Mouse (Mus musculus) heart, postnatal 0 days (tissue): ENCODE results near the gene T2. TPM values are rescaled to one million over a fixed set of nuclear protein-coding genes. Genes with fewer than 3 reads are reported as not detected.
"Not testable (repeated sequence)": the region's sequence is repeated elsewhere in the genome, so short reads cannot be mapped to it uniquely, and the experiment has no call there.

Experiments
- ATAC-seq: fragments of 200-750 bp; cut with Nextera tagmentation; 2 replicates; pipeline ENCODE4 v1.8.0; 2017; ENCODE audit warnings: low read depth, moderate number of reproducible peaks, moderate library complexity; ENCODE audit not compliant: insufficient read depth
- DNase-seq: peaks from one replicate; pipeline ENCODE4 v3.0.0-alpha.2; 2016; ENCODE audit warnings: low spot score
- H3K27ac ChIP-seq: fragments of 300-500 bp; sonication (generic); 2 replicates; pipeline ENCODE4 v1.5.1; 2014; ENCODE audit warnings: low read depth, mild to moderate bottlenecking
- H3K27me3 ChIP-seq: fragments of 300-500 bp; sonication (generic); 2 replicates; pipeline ENCODE4 v1.6.1; 2014; ENCODE audit warnings: low read length, mixed read lengths; ENCODE audit not compliant: control insufficient read depth, insufficient read depth
- H3K36me3 ChIP-seq: fragments of 300-500 bp; sonication (generic); replicated peaks from 2 replicates; pipeline ENCODE4 v1.6.1; 2014; ENCODE audit warnings: low read length, mixed read lengths; ENCODE audit not compliant: control insufficient read depth, insufficient read depth
- H3K4me1 ChIP-seq: fragments of 300-500 bp; sonication (generic); 2 replicates; pipeline ENCODE4 v1.6.1; 2014; ENCODE audit warnings: antibody characterized with exemption; ENCODE audit not compliant: control insufficient read depth, insufficient read depth
- H3K4me2 ChIP-seq: fragments of 300-500 bp; sonication (generic); 2 replicates; pipeline ENCODE4 v1.6.1; 2014; ENCODE audit warnings: low read depth, mild to moderate bottlenecking, low read length, moderate library complexity
- H3K4me3 ChIP-seq: fragments of 300-500 bp; sonication (generic); 2 replicates; pipeline ENCODE4 v1.5.1; 2014; ENCODE audit warnings: low read depth, low read length
- H3K9ac ChIP-seq: fragments of 300-500 bp; sonication (generic); replicated peaks from 2 replicates; pipeline ENCODE4 v1.6.1; 2014; ENCODE audit warnings: low read depth, low read length, mixed read lengths
- H3K9me3 ChIP-seq: fragments of 300-500 bp; sonication (generic); replicated peaks from 2 replicates; pipeline ENCODE4 v1.6.1; 2016; ENCODE audit warnings: low read length; ENCODE audit not compliant: control insufficient read depth
- CTCF ChIP-seq: IDR thresholded peaks from 2 replicates; pipeline ENCODE4 v1.5.1; 2016; ENCODE audit warnings: antibody characterized with exemption, control low read depth, low read depth
- EP300 ChIP-seq: IDR thresholded peaks from 2 replicates; pipeline ENCODE4 v1.6.1; 2016; ENCODE audit warnings: antibody characterized with exemption, low read depth
- WGBS: fragments of 180-500 bp; shearing (Covaris S2); extraction: QIAGEN DNeasy Blood & Tissue Kit; methylation state at CpG from one replicate; pipeline ENCODE4 v1.1.7; 2014; 5-methylcytosine and 5-hydroxymethylcytosine counted together
- polyA plus RNA-seq: library from polyadenylated mRNA; unstranded; fragments of >200 nt; fragmentation: Nextera tagmentation; extraction: Ambion mirVana; gene quantifications from 2 replicates; pipeline ENCODE4 v1.2.1, GENCODE M21; 2015
- total RNA-seq: library from RNA; depleted of rRNA; stranded (reverse); fragments of >200 nt; gene quantifications from 2 replicates; pipeline ENCODE4 v1.2.3, GENCODE M21; 2014; ENCODE audit warnings: low replicate concordance; rRNA removed

The T2 gene
- 0.19 and 2.1 TPM in 2 replicates for total RNA-seq
- 3.7 and 4.0 TPM in 2 replicates for polyA plus RNA-seq

DNA sequence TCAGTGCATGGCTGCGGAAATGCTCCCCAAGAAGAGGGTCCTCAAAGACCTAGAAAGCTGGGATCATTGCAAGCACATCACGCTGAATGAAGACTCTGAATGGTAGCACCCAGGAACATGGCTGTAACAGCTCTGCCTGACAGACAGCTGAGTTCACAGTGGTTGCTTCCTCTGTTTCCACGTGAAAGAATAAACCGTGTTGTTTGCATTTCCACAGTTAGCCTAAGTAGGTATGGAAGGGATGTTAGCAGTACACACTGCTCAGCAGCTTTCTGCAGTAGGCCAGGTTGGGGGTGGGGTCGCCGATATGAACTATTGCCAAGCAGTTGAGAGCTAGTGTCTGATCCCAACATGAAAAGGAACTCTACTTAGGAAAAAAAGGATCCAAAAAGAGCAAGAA is at the start of gene T2:
Gene T2, plus strand, starts transcription at position 301 of the 400 bp plus-strand sequence.
- Histone ChIP-seq H3K4me1 (no peaks in the 10 kb centered on the region), H3K4me3 (no peak within 1 kb of the TSS), H3K9me3 (no peaks in the 10 kb centered on the region), H3K9ac (no peak within 1 kb of the TSS), H3K4me2 (no peak within 1 kb of the TSS), H3K27me3 (0 out of 2 replicates have a peak, but pooled peaks cover 3% of the 10 kb centered on the region), H3K36me3 (no peaks in the 10 kb centered on the region), H3K27ac (no peak within 1 kb of the TSS)
- no peak for ATAC-seq
- TF ChIP-seq CTCF (no peak), EP300 (no peak)
- DNase-seq, result no peak
- 82% methylated on average over 6 of the region's 6 CpGs for whole genome bisulfite sequencing

DNA sequence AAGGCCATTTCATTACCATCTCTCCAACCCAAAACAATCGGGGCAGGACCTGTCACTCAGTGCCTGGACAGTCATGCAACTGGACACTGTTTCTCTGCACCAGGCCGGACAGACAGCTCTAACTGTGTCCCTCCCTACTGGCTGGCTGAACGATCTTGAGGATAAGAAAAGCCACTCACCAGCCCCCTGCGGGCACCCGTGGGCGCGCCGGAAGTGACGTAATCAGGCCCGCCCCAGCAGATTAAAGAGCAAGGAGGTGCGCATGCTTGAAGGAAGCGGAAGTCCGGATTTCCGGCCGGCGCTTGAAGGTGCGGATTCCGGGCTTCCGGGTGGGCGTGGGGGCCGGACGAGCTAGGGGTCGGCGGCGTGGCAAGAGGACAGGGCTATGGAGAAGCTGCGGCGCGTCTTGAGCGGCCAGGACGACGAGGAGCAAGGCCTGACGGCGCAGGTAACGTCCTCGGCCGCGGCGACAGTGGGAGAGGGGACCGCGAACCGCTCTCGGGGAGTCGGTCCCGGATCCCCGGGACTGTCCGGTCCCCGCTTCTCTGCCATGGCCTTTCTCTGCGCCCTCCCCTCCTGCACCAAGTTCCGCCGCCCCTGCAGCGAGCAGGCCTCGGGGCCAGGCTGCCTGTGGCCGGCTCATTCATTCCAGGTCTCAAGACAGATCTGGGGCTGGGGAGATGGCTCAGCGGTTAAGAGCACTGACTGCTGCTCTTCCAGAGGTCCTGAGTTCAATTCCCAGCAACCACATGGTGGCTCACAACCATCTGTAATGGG is 44.8 kb upstream of the T2 start, which contains the start of gene Sft2d1:
Gene Sft2d1, plus strand, starts transcription at position 265 of the 777 bp plus-strand sequence.
- Histone ChIP-seq H3K4me1 (peaks cover 3% of the 10 kb centered on the region; the same call in 1 of the 2 replicates), H3K36me3 (no peaks in the 10 kb centered on the region), H3K9me3 (no peaks in the 10 kb centered on the region), H3K4me2 (peak within 1 kb of the TSS; percentile 83), H3K9ac (peak within 1 kb of the TSS; percentile 74), H3K4me3 (peak within 1 kb of the TSS; percentile 96), H3K27me3 (no peaks in the 10 kb centered on the region), H3K27ac (peak within 1 kb of the TSS; percentile 78)
- ATAC-seq, result peak; percentile 96
- DNase-seq, result peak; percentile 91
- under 1% methylated on average over 53 of the region's 54 CpGs for WGBS
- TF ChIP-seq EP300, result peak; percentile 80
- no peak for TF ChIP-seq CTCF

DNA sequence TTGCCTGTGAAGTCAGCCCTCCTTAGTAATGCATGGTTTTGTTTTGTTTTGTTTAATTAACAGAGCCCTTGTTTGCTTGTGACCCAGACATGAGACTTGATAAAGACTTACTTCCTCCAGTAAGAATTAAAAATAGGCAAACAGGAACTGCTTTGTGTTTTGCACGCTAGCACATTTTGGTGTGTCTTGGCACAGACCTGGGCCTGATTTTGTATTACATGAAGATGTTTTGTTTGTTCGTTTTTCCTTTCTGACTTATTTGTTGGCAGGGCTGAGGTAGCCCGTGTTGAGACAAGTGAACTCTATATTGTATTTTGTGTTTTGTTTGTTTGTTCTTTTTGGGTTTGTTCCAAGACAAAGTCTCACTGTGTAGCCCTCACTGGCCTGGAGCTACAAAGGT is 44.0 kb upstream of the T2 start:
- H3K9ac ChIP-seq, result peak overlapping the region; percentile 74
- H3K4me1 ChIP-seq, result peaks cover 3% of the 10 kb centered on the region; the same call in 1 of the 2 replicates
- WGBS, result 35% methylated on average over 3 of the region's 3 CpGs
- TF ChIP-seq EP300, result no peak
- no peak for TF ChIP-seq CTCF
- H3K27me3 ChIP-seq, result no peaks in the 10 kb centered on the region
- peak overlapping the region; percentile 78; the same call in 1 of the 2 replicates for H3K27ac ChIP-seq
- peak overlapping the region; percentile 83 for H3K4me2 ChIP-seq
- H3K9me3 ChIP-seq, result no peaks in the 10 kb centered on the region
- no peak for ATAC-seq
- H3K36me3 ChIP-seq, result no peaks in the 10 kb centered on the region
- H3K4me3 ChIP-seq, result peak overlapping the region; percentile 96
- no peak for DNase-seq

DNA sequence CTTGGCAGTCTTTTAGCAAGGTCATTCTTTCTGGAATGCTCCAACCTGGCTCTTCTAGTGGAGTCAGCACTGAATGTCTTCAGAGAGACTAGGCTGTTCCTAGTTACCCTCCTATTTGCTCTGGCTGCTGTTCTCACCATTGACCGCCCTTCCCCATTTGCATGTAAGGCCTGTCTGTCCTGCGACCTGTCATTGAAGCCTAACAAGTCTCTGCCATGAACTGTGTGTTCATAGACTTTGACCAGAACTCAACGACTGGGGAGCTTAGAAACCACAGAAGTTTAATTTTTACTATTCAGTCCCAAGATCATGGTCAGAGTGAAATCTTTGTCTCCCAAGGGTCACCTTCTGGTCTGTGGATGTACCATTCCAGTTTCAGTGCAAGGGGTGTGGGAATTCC is 41.8 kb upstream of the T2 start:
- DNase-seq (no peak), ATAC-seq (no peak)
- Histone ChIP-seq H3K9me3 (no peaks in the 10 kb centered on the region), H3K4me1 (peaks cover 3% of the 10 kb centered on the region; the same call in 1 of the 2 replicates), H3K4me2 (no peak overlapping the region), H3K27me3 (no peaks in the 10 kb centered on the region), H3K9ac (no peak overlapping the region), H3K36me3 (no peaks in the 10 kb centered on the region), H3K27ac (no peak overlapping the region), H3K4me3 (no peak overlapping the region)
- WGBS, result 82% methylated on average over 3 of the region's 3 CpGs
- TF ChIP-seq CTCF, result no peak

DNA sequence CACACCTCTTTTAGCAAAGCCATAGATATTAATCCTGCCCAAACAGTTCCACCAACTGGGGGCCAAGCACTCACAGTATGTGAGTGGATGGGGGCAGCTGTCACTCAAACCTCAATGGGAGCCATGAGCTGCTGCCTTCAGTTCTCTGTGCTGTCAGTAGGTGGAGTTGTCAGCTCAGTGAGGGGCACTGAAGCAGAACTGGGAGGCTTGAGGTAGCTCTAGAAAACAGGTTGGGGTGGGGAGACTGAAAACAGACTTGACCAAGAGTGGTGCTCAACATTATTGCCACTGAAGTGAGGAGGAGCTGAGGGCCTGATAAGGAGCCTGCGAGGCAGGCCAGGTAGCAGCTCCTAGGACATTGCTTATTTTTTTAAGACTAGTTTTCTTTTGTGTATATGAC is 39.5 kb upstream of the T2 start:
- no peak overlapping the region for H3K4me2 ChIP-seq
- H3K27ac ChIP-seq, result no peak overlapping the region
- TF ChIP-seq CTCF (peak; percentile 57), EP300 (no peak)
- no peak overlapping the region for H3K9ac ChIP-seq
- H3K4me1 ChIP-seq, result peaks cover 3% of the 10 kb centered on the region; the same call in 1 of the 2 replicates
- no peaks in the 10 kb centered on the region for H3K36me3 ChIP-seq
- H3K4me3 ChIP-seq, result no peak overlapping the region
- no peak for ATAC-seq
- H3K9me3 ChIP-seq, result no peaks in the 10 kb centered on the region
- H3K27me3 ChIP-seq, result no peaks in the 10 kb centered on the region
- 56% methylated on average over 1 of the region's 1 CpGs for WGBS
- DNase-seq, result no peak

DNA sequence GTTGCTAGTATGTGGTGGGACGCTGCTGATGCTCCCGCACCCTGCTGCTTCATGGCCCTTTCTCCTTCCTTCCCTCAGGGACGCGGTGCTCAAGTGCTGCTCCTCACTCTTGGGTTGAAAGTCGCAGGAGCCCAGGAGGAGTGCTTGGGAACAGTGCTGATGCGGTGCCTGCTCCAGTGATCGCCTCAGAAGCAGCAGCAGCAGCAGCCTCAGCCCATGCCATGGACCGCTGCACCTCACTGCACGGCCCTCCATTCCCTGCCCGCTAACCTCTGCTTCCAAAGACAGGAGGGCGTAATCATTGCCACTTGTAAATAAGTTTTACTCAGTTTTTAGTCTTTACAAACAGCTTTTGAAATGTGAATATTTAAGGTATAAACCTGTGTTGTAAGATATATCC is 28.9 kb upstream of the T2 start:
- not testable (repeated sequence) for ATAC-seq

More for the DNA sequence above, 28.9 kb upstream of the T2 start:
- H3K4me1 ChIP-seq, H3K9ac ChIP-seq, H3K27ac ChIP-seq, H3K27me3 ChIP-seq, H3K4me2 ChIP-seq, DNase-seq, H3K9me3 ChIP-seq, H3K4me3 ChIP-seq: not testable (repeated sequence)
- WGBS, result 86% methylated on average over 9 of the region's 11 CpGs
- peaks cover 16% of the 10 kb centered on the region for H3K36me3 ChIP-seq
